In the genomic region with DNA sequence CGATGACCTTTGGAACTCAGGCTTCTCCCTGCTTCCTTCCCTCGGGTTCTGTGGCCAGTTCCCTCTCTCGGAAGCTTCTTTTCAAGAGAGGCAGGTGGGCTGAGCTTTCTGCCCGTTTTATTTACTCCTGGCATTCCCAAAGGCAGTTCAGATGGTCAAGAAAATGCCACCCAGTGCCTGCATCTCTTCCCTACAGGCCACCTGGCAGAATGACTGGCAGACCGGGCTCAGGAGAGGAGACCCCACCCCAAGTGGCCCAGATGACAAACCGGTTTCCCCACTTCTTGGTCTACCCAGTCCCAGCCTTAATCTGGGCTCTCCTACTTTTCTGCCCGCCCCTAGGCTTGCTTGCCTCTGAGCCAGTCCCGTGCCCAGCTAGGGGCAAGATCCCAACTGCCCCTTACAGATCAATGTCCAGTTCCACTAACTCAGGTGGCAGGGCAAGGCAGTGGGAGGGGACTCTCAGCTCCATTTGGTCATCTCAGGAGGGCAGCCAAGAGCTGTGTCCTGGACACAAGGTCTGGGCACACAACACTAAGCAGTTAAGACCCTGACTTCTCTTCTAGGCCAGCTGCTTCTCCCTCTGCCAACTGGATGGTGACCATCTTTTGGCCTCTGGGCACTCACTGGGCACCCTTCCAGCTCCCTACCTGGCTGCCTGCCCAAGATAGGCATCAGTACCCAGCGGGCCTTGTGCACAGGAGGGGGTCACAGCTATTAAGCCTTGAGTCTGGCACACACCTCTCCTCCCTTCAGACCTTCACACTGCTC, we compare ENCODE assay signal across 8 mouse cellular contexts. TPM values are rescaled to one million over a fixed set of nuclear protein-coding genes. Genes with fewer than 3 reads are reported as not detected.
DNase-seq lines count a peak whose midpoint lies in the region; ATAC-seq and TF ChIP-seq lines count a peak whose summit lies in the region.

A gene (minus strand): TSS at position 51 of the 771 bp plus-strand sequence.

- H3K27me3 ChIP-seq in G1E (ENCODE audit: insufficient read depth, low read length) = peaks cover 91% of the 10 kb centered on the region
- no peaks in the 10 kb centered on the region for H3K27me3 ChIP-seq in forebrain, embryonic 14.5 days (replicated peaks; ENCODE audit: control insufficient read depth, insufficient read depth, low read length)
- H3K27me3 ChIP-seq in hindbrain, embryonic 13.5 days = 0 out of 2 replicates have a peak, but pooled peaks cover 16% of the 10 kb centered on the region
- peaks cover 3% of the 10 kb centered on the region; the same call in 1 of the 2 replicates for H3K27me3 ChIP-seq in stomach, postnatal 0 days (ENCODE audit: control insufficient read depth, insufficient read depth, low read length)

- H3K4me1 ChIP-seq in G1E (ENCODE audit: insufficient read depth, low read depth, low read length) = peaks cover 19% of the 10 kb centered on the region
- no peaks in the 10 kb centered on the region for H3K4me1 ChIP-seq in bone marrow macrophage, adult 2 months (ENCODE audit: control insufficient read depth, insufficient read depth, low read length)
- H3K4me1 ChIP-seq in forebrain, embryonic 14.5 days (ENCODE audit: control insufficient read depth, insufficient read depth, low read length) = peaks cover 40% of the 10 kb centered on the region
- peaks cover 59% of the 10 kb centered on the region for H3K4me1 ChIP-seq in hindbrain, embryonic 13.5 days (replicated peaks)
- H3K4me1 ChIP-seq in stomach, postnatal 0 days (replicated peaks; ENCODE audit: control insufficient read depth, insufficient read depth) = no peaks in the 10 kb centered on the region

- H3K4me3 ChIP-seq in G1E (ENCODE audit: low read depth, low read length) = peak within 1 kb of the TSS; percentile 65; the same call in 1 of the 2 replicates
- peak within 1 kb of the TSS; percentile 56 for H3K4me3 ChIP-seq in bone marrow macrophage, adult 2 months (ENCODE audit: insufficient read depth, low read length)
- peak within 1 kb of the TSS; percentile 90 for H3K4me3 ChIP-seq in forebrain, embryonic 14.5 days (ENCODE audit: low read depth, low read length)
- peak within 1 kb of the TSS; percentile 82 for H3K4me3 ChIP-seq in hindbrain, embryonic 13.5 days
- peak within 1 kb of the TSS; percentile 58 for H3K4me3 ChIP-seq in stomach, postnatal 0 days (ENCODE audit: low read depth, low read length)

- no peak for TF ChIP-seq POLR2A in bone marrow macrophage, adult 2 months (IDR thresholded peaks at IDR 0.05; ENCODE audit: borderline replicate concordance, low read depth, low read length)

- H3K4me2 ChIP-seq in forebrain, embryonic 14.5 days (ENCODE audit: low read length) = peak within 1 kb of the TSS; percentile 86
- peak within 1 kb of the TSS; percentile 91 for H3K4me2 ChIP-seq in hindbrain, embryonic 13.5 days
- peak within 1 kb of the TSS; percentile 96 for H3K4me2 ChIP-seq in stomach, postnatal 0 days (replicated peaks; ENCODE audit: low read depth)

- no peak for TF ChIP-seq EP300 in stomach, postnatal 0 days (optimal IDR thresholded peaks at IDR 0.05)

- no peak for TF ChIP-seq CTCF in G1E (IDR thresholded peaks at IDR 0.05; ENCODE audit: low read depth, low read length)
- TF ChIP-seq CTCF in bone marrow macrophage, adult 2 months (IDR thresholded peaks at IDR 0.05; ENCODE audit: low read depth, low read length) = no peak
- no peak for TF ChIP-seq CTCF in stomach, postnatal 0 days (IDR thresholded peaks at IDR 0.05; ENCODE audit: low read depth)

- H3K36me3 ChIP-seq in G1E (replicated peaks) = no peaks in the 10 kb centered on the region
- no peaks in the 10 kb centered on the region for H3K36me3 ChIP-seq in forebrain, embryonic 14.5 days (ENCODE audit: control insufficient read depth, insufficient read depth, low read length)
- H3K36me3 ChIP-seq in hindbrain, embryonic 13.5 days = no peaks in the 10 kb centered on the region
- H3K36me3 ChIP-seq in stomach, postnatal 0 days (ENCODE audit: control insufficient read depth, insufficient read depth, low read length) = no peaks in the 10 kb centered on the region

- H3K9ac ChIP-seq in forebrain, embryonic 14.5 days (ENCODE audit: low read length) = peak within 1 kb of the TSS; percentile 99
- H3K9ac ChIP-seq in hindbrain, embryonic 13.5 days = peak within 1 kb of the TSS; percentile 97
- peak within 1 kb of the TSS; percentile 60 for H3K9ac ChIP-seq in stomach, postnatal 0 days (ENCODE audit: low read length)

- no peak for DNase-seq in G1E (ENCODE audit: low spot score)
- DNase-seq in forebrain, embryonic 14.5 days (ENCODE audit: low spot score) = no peak
- DNase-seq in layer of hippocampus, postnatal 25 days (ENCODE audit: extremely low spot score in 1 of 2, low spot score in 1 of 2) = peak; percentile 46 to 80
- peak; percentile 50 for DNase-seq in lung, postnatal 14 days
- peak; percentile 57 for DNase-seq in stomach, postnatal 0 days (ENCODE audit: low spot score)
- no peak for DNase-seq in spleen, postnatal 36 days (ENCODE audit: low spot score in 2 of 2)

- 27% methylated on average over 9 of the region's 9 CpGs for WGBS in forebrain, embryonic 14.5 days
- 34% methylated on average over 9 of the region's 9 CpGs for WGBS in hindbrain, embryonic 13.5 days
- 24% methylated on average over 9 of the region's 9 CpGs for WGBS in stomach, postnatal 0 days

- no peaks in the 10 kb centered on the region for H3K9me3 ChIP-seq in G1E (replicated peaks)
- H3K9me3 ChIP-seq in forebrain, embryonic 14.5 days (replicated peaks; ENCODE audit: control insufficient read depth, low read length) = no peaks in the 10 kb centered on the region
- H3K9me3 ChIP-seq in hindbrain, embryonic 13.5 days = no peaks in the 10 kb centered on the region
- H3K9me3 ChIP-seq in stomach, postnatal 0 days (ENCODE audit: control insufficient read depth, low read length) = no peaks in the 10 kb centered on the region

- ATAC-seq in G1E (ENCODE audit: extremely low read depth, insufficient number of reproducible peaks, low FRiP score, poor library complexity, severe bottlenecking) = no peak
- ATAC-seq in forebrain, embryonic 14.5 days = no peak
- no peak for ATAC-seq in hindbrain, embryonic 13.5 days (ENCODE audit: low FRiP score)
- ATAC-seq in stomach, postnatal 0 days (ENCODE audit: low FRiP score, low TSS enrichment) = no peak

- no peak within 1 kb of the TSS for H3K27ac ChIP-seq in bone marrow macrophage, adult 2 months (ENCODE audit: insufficient read depth, low read depth, low read length)
- peak within 1 kb of the TSS; percentile 98 for H3K27ac ChIP-seq in forebrain, embryonic 14.5 days (ENCODE audit: low read depth, low read length)
- peak within 1 kb of the TSS; percentile 97 for H3K27ac ChIP-seq in hindbrain, embryonic 13.5 days
- 0 out of 2 replicates have a peak within 1 kb of the TSS, but pooled peaks have one; percentile 13 for H3K27ac ChIP-seq in stomach, postnatal 0 days (replicated peaks)

RNA-seq across cellular contexts. Expression of the gene that starts here (rescaled TPM):
- 0.15 TPM in 2 replicates for total RNA-seq in G1E (2014; fragmentation: Nextera tagmentation)
- total RNA-seq in G1E (2017) = 0.29 and 0.49 TPM in 2 replicates
- polyA plus RNA-seq in G1E (2012) = 0.21 and 0.25 TPM in 2 replicates
- not detected in 2 replicates for polyA plus RNA-seq in bone marrow macrophage, adult 2 months (2012; ENCODE audit: insufficient read depth, insufficient read length, missing spikeins)
- 5.6 and 6.4 TPM in 2 replicates for polyA plus RNA-seq in forebrain, embryonic 14.5 days (2014; fragmentation: Nextera tagmentation; extraction: Ambion mirVana)
- 6.0 and 7.0 TPM in 2 replicates for polyA plus RNA-seq in hindbrain, embryonic 13.5 days (2015; fragmentation: Nextera tagmentation; extraction: Ambion mirVana)
- 100 to 1,000 TPM; 260 to 270 TPM for total RNA-seq in layer of hippocampus, postnatal 25 days (2021)
- polyA plus RNA-seq in stomach, postnatal 0 days (2015; fragmentation: Nextera tagmentation; extraction: Ambion mirVana) = 0.49 and 0.50 TPM in 2 replicates

Comparison
In these comparisons a context has a peak if more than half of its experiments do, and no peak if none do; other contexts are left out.
1. RNA of the gene that starts here (total RNA-seq): 260 to 270 TPM in layer of hippocampus, postnatal 25 days; 0.15 to 0.49 TPM in G1E; every median in the first group is over 100 times any median in the second.
2. Peak in DNase-seq, H3K4me3 ChIP-seq, H3K27ac ChIP-seq, H3K9ac ChIP-seq and H3K4me2 ChIP-seq in stomach, postnatal 0 days; RNA of the gene not detected or under 1 TPM.
3. DNase-seq: peak in layer of hippocampus, postnatal 25 days (2 of 2) and lung, postnatal 14 days (single experiment); none in G1E (single experiment), forebrain, embryonic 14.5 days (single experiment) and spleen, postnatal 36 days (0 of 2).
4. Peak in every context shown above with its lines, with median percentiles within 50 percentile points of each other: H3K4me3 ChIP-seq, H3K4me2 ChIP-seq and H3K9ac ChIP-seq.